Mouse (Mus musculus): ENCODE results near the gene Opcml. TPM values are rescaled to one million over a fixed set of nuclear protein-coding genes. Genes with fewer than 3 reads are reported as not detected.

The Opcml gene
- polyA plus RNA-seq, 1 experiment from 2014 or later = 3.8 TPM

- Histone ChIP-seq H3K9ac (no peak overlapping the region), H3K27me3 (no peaks in the 10 kb centered on the region), H3K27ac (no peak overlapping the region), H3K9me3 (no peaks in the 10 kb centered on the region), H3K4me2 (replicated peaks) (no peak overlapping the region), H3K4me3 (no peak overlapping the region), H3K36me3 (no peaks in the 10 kb centered on the region), H3K4me1 (no peaks in the 10 kb centered on the region)
- no peak for ATAC-seq (ENCODE audit: insufficient number of reproducible peaks, insufficient read depth, low FRiP score, low TSS enrichment)
- 83% methylated on average over 8 of the region's 8 CpGs for WGBS
Observed at GRCm38 (mm10) chr9:28891611-28892010, 1101.0 kb downstream of the Opcml start.

- Histone ChIP-seq H3K9me3 (no peaks in the 10 kb centered on the region), H3K36me3 (no peaks in the 10 kb centered on the region), H3K9ac (no peak overlapping the region), H3K27ac (no peak overlapping the region), H3K4me2 (replicated peaks) (no peak overlapping the region), H3K4me3 (no peak overlapping the region), H3K27me3 (no peaks in the 10 kb centered on the region), H3K4me1 (no peaks in the 10 kb centered on the region)
- no peak for ATAC-seq (ENCODE audit: insufficient number of reproducible peaks, insufficient read depth, low FRiP score, low TSS enrichment)
- WGBS = 80% methylated on average over 1 of the region's 1 CpGs
Observed at GRCm38 (mm10) chr9:28903291-28903690, 1112.7 kb downstream of the Opcml start.

GRCm38 (mm10) chr9:28909738-28910137, 1119.2 kb downstream of the Opcml start:
- no peak overlapping the region for H3K27ac ChIP-seq
- no peaks in the 10 kb centered on the region for H3K9me3 ChIP-seq
- no peak overlapping the region for H3K4me2 ChIP-seq (replicated peaks)
- H3K27me3 ChIP-seq = no peaks in the 10 kb centered on the region
- H3K9ac ChIP-seq = no peak overlapping the region
- WGBS = 81% methylated on average over 4 of the region's 4 CpGs
- H3K4me1 ChIP-seq = no peaks in the 10 kb centered on the region
- no peaks in the 10 kb centered on the region for H3K36me3 ChIP-seq
- no peak for ATAC-seq (ENCODE audit: insufficient number of reproducible peaks, insufficient read depth, low FRiP score, low TSS enrichment)
- H3K4me3 ChIP-seq = no peak overlapping the region

- no peaks in the 10 kb centered on the region for H3K4me1 ChIP-seq
- H3K27ac ChIP-seq = no peak overlapping the region
- 61% methylated on average over 13 of the region's 13 CpGs for WGBS
- no peak overlapping the region for H3K4me3 ChIP-seq
- H3K9me3 ChIP-seq = no peaks in the 10 kb centered on the region
- H3K36me3 ChIP-seq = no peaks in the 10 kb centered on the region
- H3K27me3 ChIP-seq = no peaks in the 10 kb centered on the region
- H3K9ac ChIP-seq = no peak overlapping the region
- no peak for ATAC-seq (ENCODE audit: insufficient number of reproducible peaks, insufficient read depth, low FRiP score, low TSS enrichment)
- no peak overlapping the region for H3K4me2 ChIP-seq (replicated peaks)
Observed at GRCm38 (mm10) chr9:28911571-28912185, 1121.1 kb downstream of the Opcml start.

GRCm38 (mm10) chr9:28932069-28932468, 1141.5 kb downstream of the Opcml start:
- H3K4me2 ChIP-seq (replicated peaks) = no peak overlapping the region
- no peaks in the 10 kb centered on the region for H3K36me3 ChIP-seq

GRCm38 (mm10) chr9:28937163-28937562, 1146.6 kb downstream of the Opcml start:
- 78% methylated on average over 6 of the region's 6 CpGs for WGBS

More at GRCm38 (mm10) chr9:28932069-28932468, 1141.5 kb downstream of the Opcml start:
- Histone ChIP-seq H3K4me1 (no peaks in the 10 kb centered on the region), H3K4me3 (no peak overlapping the region), H3K27ac (no peak overlapping the region), H3K9me3 (no peaks in the 10 kb centered on the region), H3K9ac (no peak overlapping the region), H3K27me3 (no peaks in the 10 kb centered on the region)
- no peak for ATAC-seq (ENCODE audit: insufficient number of reproducible peaks, insufficient read depth, low FRiP score, low TSS enrichment)
- WGBS = 86% methylated on average over 2 of the region's 2 CpGs

GRCm38 (mm10) chr9:28937980-28938379, 1147.4 kb downstream of the Opcml start:
- Histone ChIP-seq H3K4me2 (replicated peaks) (no peak overlapping the region), H3K9me3 (no peaks in the 10 kb centered on the region), H3K4me3 (no peak overlapping the region), H3K27me3 (no peaks in the 10 kb centered on the region), H3K4me1 (no peaks in the 10 kb centered on the region), H3K9ac (no peak overlapping the region), H3K36me3 (no peaks in the 10 kb centered on the region), H3K27ac (no peak overlapping the region)
- WGBS = 61% methylated on average over 2 of the region's 2 CpGs
- no peak for ATAC-seq (ENCODE audit: insufficient number of reproducible peaks, insufficient read depth, low FRiP score, low TSS enrichment)

More at GRCm38 (mm10) chr9:28937163-28937562, 1146.6 kb downstream of the Opcml start:
- Histone ChIP-seq H3K36me3 (no peaks in the 10 kb centered on the region), H3K27ac (no peak overlapping the region), H3K4me3 (no peak overlapping the region), H3K9me3 (no peaks in the 10 kb centered on the region), H3K27me3 (no peaks in the 10 kb centered on the region), H3K4me2 (replicated peaks) (no peak overlapping the region), H3K4me1 (no peaks in the 10 kb centered on the region), H3K9ac (no peak overlapping the region)
- no peak for ATAC-seq (ENCODE audit: insufficient number of reproducible peaks, insufficient read depth, low FRiP score, low TSS enrichment)

GRCm38 (mm10) chr9:28940901-28941300, 1150.3 kb downstream of the Opcml start:
- Histone ChIP-seq H3K4me3 (no peak overlapping the region), H3K4me2 (replicated peaks) (no peak overlapping the region), H3K9me3 (no peaks in the 10 kb centered on the region), H3K27ac (no peak overlapping the region), H3K9ac (no peak overlapping the region), H3K36me3 (no peaks in the 10 kb centered on the region), H3K27me3 (no peaks in the 10 kb centered on the region), H3K4me1 (no peaks in the 10 kb centered on the region)
- no peak for ATAC-seq (ENCODE audit: insufficient number of reproducible peaks, insufficient read depth, low FRiP score, low TSS enrichment)

GRCm38 (mm10) chr9:28969455-28969854, 1178.9 kb downstream of the Opcml start:
- Histone ChIP-seq H3K9ac (no peak overlapping the region), H3K36me3 (no peaks in the 10 kb centered on the region), H3K4me3 (no peak overlapping the region), H3K9me3 (no peaks in the 10 kb centered on the region), H3K4me2 (replicated peaks) (no peak overlapping the region), H3K27me3 (no peaks in the 10 kb centered on the region), H3K4me1 (no peaks in the 10 kb centered on the region), H3K27ac (no peak overlapping the region)
- 70% methylated on average over 1 of the region's 1 CpGs for WGBS
- no peak for ATAC-seq (ENCODE audit: insufficient number of reproducible peaks, insufficient read depth, low FRiP score, low TSS enrichment)

Small RNAs within 50 kb of the gene (microRNA-seq; reads per million reads assigned to microRNA genes)
- gene Gm44316 = not detected

Data from embryonic facial prominence, embryonic 12.5 days (tissue).